Mouse (Mus musculus): ENCODE results near the gene Tamm41. TPM values are rescaled to one million over a fixed set of nuclear protein-coding genes. Genes with fewer than 3 reads are reported as not detected.

Gene Tamm41
- total RNA-seq, 2 experiments from 2014 or later = 10.1 to 10.5 TPM

GRCm38 (mm10) chr6:114958249-114959011 lies 79.2 kb downstream of the Tamm41 start:
- no peak for DNase-seq (ENCODE audit: low spot score)
- intact Hi-C loops (cut with DNase I) = no loop called here

- DNase-seq (ENCODE audit: low spot score) = no peak
- intact Hi-C loops (cut with DNase I) = no loop called here
Observed at GRCm38 (mm10) chr6:114957756-114958155, 79.9 kb downstream of the Tamm41 start.

- intact Hi-C loops (cut with DNase I) = no loop called here
- DNase-seq (ENCODE audit: low spot score) = no peak
Observed at GRCm38 (mm10) chr6:114954496-114954895, 83.2 kb downstream of the Tamm41 start.

Other genes starting within 250 kb of the Tamm41 start
- 10 to 100 TPM; 24.3 to 24.9 TPM for gene Vgll4, start 67.9 kb downstream of the Tamm41 start, total RNA-seq (2021)
- gene Syn2, start 97.0 kb upstream of the Tamm41 start, total RNA-seq (2021) = 1 to 10 TPM; 4.5 to 5.8 TPM
- gene Gm17482, start 189.5 kb upstream of the Tamm41 start, total RNA-seq (2021) = not detected
- 10 to 100 TPM; 29.7 to 32.7 TPM for gene Timp4, start 214.3 kb upstream of the Tamm41 start, total RNA-seq (2021)

Data from heart, postnatal 25 days (tissue).